Mouse (Mus musculus): ENCODE measurements around the gene Vipr1. TPM values are rescaled to one million over a fixed set of nuclear protein-coding genes. Genes with fewer than 3 reads are reported as not detected.

The Vipr1 gene
- total RNA-seq, 1 experiment from 2014 or later, result 0.29 TPM

- ATAC-seq (replicated peaks; ENCODE audit: insufficient number of reproducible peaks, low FRiP score, low TSS enrichment, poor library complexity, severe bottlenecking), result no peak
Measured at GRCm38 (mm10) chr9:121669348-121669791, 26.9 kb downstream of the Vipr1 start.

DNA sequence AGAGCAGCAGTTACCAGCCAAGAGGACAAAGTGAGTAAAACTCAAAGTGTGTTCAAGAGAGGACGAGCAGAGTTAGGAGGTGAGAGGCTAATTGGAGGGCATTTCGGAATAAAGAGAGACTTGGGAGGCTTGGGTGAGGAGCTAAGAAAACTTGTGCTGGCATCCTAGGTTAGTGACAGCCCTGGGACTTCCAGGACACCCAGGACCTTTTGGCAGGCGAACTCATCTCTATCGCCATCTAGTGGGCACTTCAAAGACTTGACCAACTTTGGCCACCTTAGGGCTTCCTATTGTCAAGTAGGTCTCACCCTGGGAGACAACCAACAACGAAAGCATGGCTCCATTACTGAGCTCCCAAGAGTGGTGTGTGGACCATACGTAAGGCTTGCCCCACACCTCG lies 28.8 kb downstream of the Vipr1 start:
- ATAC-seq (replicated peaks; ENCODE audit: insufficient number of reproducible peaks, low FRiP score, low TSS enrichment, poor library complexity, severe bottlenecking), result no peak

- ATAC-seq (replicated peaks; ENCODE audit: insufficient number of reproducible peaks, low FRiP score, low TSS enrichment, poor library complexity, severe bottlenecking), result no peak
Measured at GRCm38 (mm10) chr9:121672311-121672710, 29.8 kb downstream of the Vipr1 start.

GRCm38 (mm10) chr9:121673716-121674115 lies 31.2 kb downstream of the Vipr1 start:
- no peak for ATAC-seq (replicated peaks; ENCODE audit: insufficient number of reproducible peaks, low FRiP score, low TSS enrichment, poor library complexity, severe bottlenecking)

DNA sequence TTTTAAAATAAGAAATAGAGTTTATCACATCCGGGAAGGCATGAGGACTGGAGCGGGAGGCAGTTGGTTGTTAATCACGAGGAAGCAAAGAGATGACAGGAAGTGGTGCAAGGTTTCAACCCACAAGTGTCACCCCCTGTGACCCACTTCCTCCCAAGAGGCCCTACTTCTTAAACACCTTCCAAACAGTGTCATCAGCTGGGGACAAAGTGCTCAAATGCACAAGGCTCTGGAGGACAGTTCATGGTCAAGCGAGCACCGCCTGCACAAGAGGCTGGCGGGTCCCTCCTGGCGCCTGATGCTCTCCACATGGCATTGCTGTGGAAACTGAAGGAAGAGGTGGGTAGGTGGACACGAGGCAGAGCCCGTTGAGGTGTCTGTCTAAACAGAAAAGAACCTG lies 32.5 kb downstream of the Vipr1 start:
- ATAC-seq (replicated peaks; ENCODE audit: insufficient number of reproducible peaks, low FRiP score, low TSS enrichment, poor library complexity, severe bottlenecking), result peak; percentile 76

DNA sequence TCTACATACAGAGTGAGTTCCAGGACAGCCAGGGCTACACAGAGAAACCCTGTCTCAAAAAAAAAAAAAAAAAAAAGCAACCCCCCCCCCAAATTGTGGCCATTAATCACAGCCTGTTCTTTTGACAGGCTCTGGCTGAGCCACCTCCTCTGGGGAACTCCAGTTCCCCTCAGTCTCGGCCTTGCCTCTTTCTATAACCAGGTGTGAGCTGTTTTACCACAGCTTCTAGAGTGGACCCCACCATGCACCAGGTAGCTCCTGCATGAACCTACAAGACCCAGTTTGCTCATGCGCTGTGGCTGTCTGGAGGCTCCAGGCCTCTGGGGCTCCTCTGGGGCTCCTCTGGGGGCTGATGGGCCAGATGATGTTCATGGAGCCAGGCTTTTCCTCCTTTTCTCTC lies 33.0 kb downstream of the Vipr1 start:
- ATAC-seq (replicated peaks; ENCODE audit: insufficient number of reproducible peaks, low FRiP score, low TSS enrichment, poor library complexity, severe bottlenecking), result no peak

DNA sequence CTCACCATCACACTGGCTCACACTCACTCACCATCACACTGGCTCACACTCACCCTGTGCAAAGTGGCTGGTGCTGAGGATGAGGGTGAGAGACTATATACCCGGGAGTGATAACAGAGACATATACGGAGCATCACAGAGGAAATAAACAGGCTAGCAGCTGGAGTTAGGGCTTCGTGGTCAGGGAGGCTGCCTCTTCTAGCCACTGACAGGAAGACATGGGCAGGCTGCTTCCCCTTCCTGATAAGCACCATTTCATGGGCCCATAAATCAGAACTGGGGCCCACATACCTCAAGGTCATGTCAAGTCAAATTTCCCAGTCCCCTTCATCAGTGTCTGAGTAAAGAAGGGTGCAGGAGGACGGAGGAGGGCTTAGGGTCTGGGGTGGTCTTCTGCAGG lies 34.6 kb downstream of the Vipr1 start:
- peak; percentile 15; the same call in 1 of the 2 replicates for ATAC-seq (replicated peaks; ENCODE audit: insufficient number of reproducible peaks, low FRiP score, low TSS enrichment, poor library complexity, severe bottlenecking)

GRCm38 (mm10) chr9:121677476-121677875 lies 35.0 kb downstream of the Vipr1 start:
- ATAC-seq (replicated peaks; ENCODE audit: insufficient number of reproducible peaks, low FRiP score, low TSS enrichment, poor library complexity, severe bottlenecking), result no peak

DNA sequence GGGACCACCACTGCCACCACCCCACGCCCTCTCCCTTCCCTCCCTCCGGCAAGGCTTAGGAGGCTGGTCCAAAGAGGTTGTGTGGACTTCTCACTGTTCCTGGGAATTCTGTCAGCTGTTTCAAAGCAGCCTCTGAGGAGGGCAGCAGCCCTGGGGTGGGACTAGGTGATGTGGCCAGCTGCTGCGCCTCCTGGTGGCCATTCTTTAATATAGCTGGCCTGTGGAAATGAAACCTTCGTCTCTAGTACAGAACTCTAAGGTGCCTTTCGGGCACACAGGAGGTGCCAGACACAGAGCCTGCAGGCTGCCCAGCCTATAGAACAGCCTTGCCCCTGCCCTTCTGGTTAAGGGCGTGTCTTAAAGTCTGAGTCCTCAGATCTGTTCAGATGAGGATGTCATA lies 37.0 kb downstream of the Vipr1 start:
- peak; percentile 55; the same call in 1 of the 2 replicates for ATAC-seq (replicated peaks; ENCODE audit: insufficient number of reproducible peaks, low FRiP score, low TSS enrichment, poor library complexity, severe bottlenecking)

DNA sequence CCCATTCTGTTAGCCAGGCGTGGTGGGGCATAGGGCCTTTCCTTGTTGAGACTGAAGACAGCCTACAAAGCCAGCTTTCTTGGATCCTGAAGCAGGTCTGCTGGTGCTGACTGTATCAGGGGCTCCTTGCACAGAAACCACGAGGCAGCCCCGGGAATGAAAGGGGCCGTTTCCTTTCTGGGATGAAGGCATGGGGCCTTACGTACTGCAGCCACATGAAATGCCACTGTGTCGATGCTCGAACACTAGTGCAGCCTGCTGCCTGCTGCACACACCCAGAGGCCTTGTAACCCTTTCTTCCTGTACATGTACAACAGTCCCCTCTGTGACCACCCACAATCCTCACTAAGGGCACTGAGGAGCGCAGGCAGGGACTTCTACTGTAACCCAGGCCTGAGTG lies 38.7 kb downstream of the Vipr1 start:
- ATAC-seq (replicated peaks; ENCODE audit: insufficient number of reproducible peaks, low FRiP score, low TSS enrichment, poor library complexity, severe bottlenecking), result no peak

- ATAC-seq (replicated peaks; ENCODE audit: insufficient number of reproducible peaks, low FRiP score, low TSS enrichment, poor library complexity, severe bottlenecking), result no peak
Measured at GRCm38 (mm10) chr9:121682037-121682680, 39.6 kb downstream of the Vipr1 start.

DNA sequence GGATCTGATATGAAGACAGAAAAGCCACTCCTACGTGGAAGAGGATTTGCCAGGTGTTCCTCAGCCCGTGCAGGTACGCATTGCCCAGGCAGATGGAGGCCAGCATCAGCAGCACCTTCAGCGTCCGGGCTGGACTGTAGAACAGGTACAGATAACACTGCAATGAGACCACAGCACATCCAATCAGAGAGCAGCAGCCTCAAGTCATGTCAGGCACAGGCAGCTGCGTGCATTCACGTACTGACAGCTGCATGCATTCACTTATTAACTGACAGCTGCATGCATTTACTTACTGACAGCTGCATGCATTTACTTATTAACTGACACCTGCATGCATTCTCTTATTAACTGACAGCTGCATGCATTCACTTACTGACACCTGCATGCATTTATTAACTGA lies 42.2 kb downstream of the Vipr1 start:
- no peak for ATAC-seq (replicated peaks; ENCODE audit: insufficient number of reproducible peaks, low FRiP score, low TSS enrichment, poor library complexity, severe bottlenecking)

DNA sequence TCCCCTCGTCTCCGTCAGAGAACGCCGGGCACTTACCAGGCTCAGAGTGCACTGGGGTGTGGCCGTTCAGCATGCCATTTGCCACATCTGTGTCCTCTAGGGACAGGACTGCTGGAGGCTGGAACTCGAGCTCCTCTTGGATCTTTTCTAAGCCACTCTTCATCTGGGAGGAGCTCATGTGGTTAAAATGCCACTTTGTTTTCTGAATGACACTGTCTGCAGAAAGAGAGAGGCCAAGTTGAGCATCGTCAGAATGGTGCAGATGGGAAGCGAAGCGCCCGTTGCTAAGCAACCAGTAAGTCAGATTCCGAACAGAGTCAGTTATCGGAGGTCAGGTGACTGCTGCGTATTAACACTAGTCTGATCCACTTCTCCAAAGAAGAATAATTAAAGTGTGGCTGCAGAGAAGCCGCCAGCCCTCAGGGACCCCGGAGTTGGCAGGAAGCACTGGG lies 47.7 kb downstream of the Vipr1 start:
- no peak for ATAC-seq (replicated peaks; ENCODE audit: insufficient number of reproducible peaks, low FRiP score, low TSS enrichment, poor library complexity, severe bottlenecking)

- no peak for ATAC-seq (replicated peaks; ENCODE audit: insufficient number of reproducible peaks, low FRiP score, low TSS enrichment, poor library complexity, severe bottlenecking)
Measured at GRCm38 (mm10) chr9:121690734-121691133, 48.2 kb downstream of the Vipr1 start.

- no peak for ATAC-seq (replicated peaks; ENCODE audit: insufficient number of reproducible peaks, low FRiP score, low TSS enrichment, poor library complexity, severe bottlenecking)
Measured at GRCm38 (mm10) chr9:121694736-121695135, 52.2 kb downstream of the Vipr1 start.

DNA sequence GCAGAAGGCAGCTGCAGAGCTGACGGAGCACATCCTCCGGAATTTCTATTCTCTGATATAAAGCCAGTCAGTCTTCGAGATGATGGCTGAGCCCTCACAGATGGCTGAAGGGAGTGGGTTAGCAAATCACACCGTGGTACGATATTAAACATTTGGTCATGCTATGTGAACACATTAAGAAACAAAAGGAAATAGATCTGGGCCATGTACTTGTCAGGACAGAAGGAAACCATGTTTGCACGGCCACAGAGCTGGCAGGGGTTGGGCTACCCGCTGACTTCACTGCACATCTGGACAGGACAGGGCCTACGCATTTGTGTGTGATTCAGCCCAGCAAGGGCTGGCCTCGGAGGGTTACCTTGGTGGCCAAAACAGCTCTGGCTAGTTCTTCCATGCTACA lies 54.1 kb downstream of the Vipr1 start:
- ATAC-seq (replicated peaks; ENCODE audit: insufficient number of reproducible peaks, low FRiP score, low TSS enrichment, poor library complexity, severe bottlenecking), result no peak

- 0 out of 2 replicates have a peak, but pooled peaks have one; percentile 40 for ATAC-seq (replicated peaks; ENCODE audit: insufficient number of reproducible peaks, low FRiP score, low TSS enrichment, poor library complexity, severe bottlenecking)
Measured at GRCm38 (mm10) chr9:121697150-121698049, 54.9 kb downstream of the Vipr1 start.

GRCm38 (mm10) chr9:121704261-121704645 lies 61.7 kb downstream of the Vipr1 start:
- no peak for ATAC-seq (replicated peaks; ENCODE audit: insufficient number of reproducible peaks, low FRiP score, low TSS enrichment, poor library complexity, severe bottlenecking)

- peak; percentile 80 for ATAC-seq (replicated peaks; ENCODE audit: insufficient number of reproducible peaks, low FRiP score, low TSS enrichment, poor library complexity, severe bottlenecking)
Measured at GRCm38 (mm10) chr9:121704646-121705625, 62.4 kb downstream of the Vipr1 start, which contains the start of gene Sec22c. Sec22c (minus strand) TSS chr9:121705490.
